Comparison of ENCODE assay signal across 18 mouse cellular contexts in genomic region chr10:127001297-127001696, GRCm38 (mm10). TPM values are rescaled to one million over a fixed set of nuclear protein-coding genes. Genes with fewer than 3 reads are reported as not detected.
"Had no signal": no experiment of that assay in that cellular context is flagged by ENCODE, and none has a peak within 500 bp of the region (broad histone marks: within the 10 kb centered on the region; RNA-seq: fewer than 3 reads in every experiment).

No protein-coding gene starts in this region.

- DNase-seq: kidney, adult 11 months; kidney, adult 9 months; kidney, postnatal 10 days; kidney, postnatal 4 days; left cerebral cortex, postnatal 4 days; lung, adult 18-20 months; lung, postnatal 4 days; midbrain, embryonic 14.5 days; right cerebral cortex, postnatal 4 days; thymus, adult 18-20 months; thymus, postnatal 14 days had no signal

- H3K4me2 ChIP-seq: limb, embryonic 13.5 days; neural tube, embryonic 12.5 days had no signal

- H3K9me3 ChIP-seq: limb, embryonic 13.5 days; midbrain, embryonic 10.5 days; neural tube, embryonic 12.5 days had no signal

- H3K27ac ChIP-seq: layer of hippocampus, adult 2 months; limb, embryonic 13.5 days; liver, embryonic 14.5 days; midbrain, embryonic 10.5 days; neural tube, embryonic 12.5 days had no signal

- H3K9ac ChIP-seq: limb, embryonic 13.5 days; liver, embryonic 14.5 days; neural tube, embryonic 12.5 days had no signal

- H3K27me3 ChIP-seq: limb, embryonic 13.5 days; neural tube, embryonic 12.5 days had no signal

- H3K4me1 ChIP-seq: limb, embryonic 13.5 days; midbrain, embryonic 10.5 days; neural tube, embryonic 12.5 days had no signal

- H3K4me3 ChIP-seq: layer of hippocampus, adult 2 months; limb, embryonic 13.5 days; midbrain, embryonic 10.5 days; neural tube, embryonic 12.5 days had no signal

RNA-seq across cellular contexts. Expression of gene Eef1akmt3, which starts 40.0 kb away (rescaled TPM):
- total RNA-seq: liver, adult 2 months; megakaryocyte, adult 5-6 weeks had no signal
